Mouse (Mus musculus) hindbrain, embryonic 15.5 days (tissue): ENCODE data around the gene Traip. TPM values are rescaled to one million over a fixed set of nuclear protein-coding genes. Genes with fewer than 3 reads are reported as not detected.

Experiments
- ATAC-seq: fragments of 200-750 bp; cut with Nextera tagmentation; 2 replicates; pipeline ENCODE4 v1.8.0; 2017; ENCODE audit warnings: low read depth, moderate number of reproducible peaks, moderate TSS enrichment; ENCODE audit not compliant: low FRiP score
- H3K27ac ChIP-seq: fragments of 300-500 bp; sonication (generic); replicated peaks from 2 replicates; pipeline ENCODE4 v1.5.1; 2015; ENCODE audit warnings: mild to moderate bottlenecking, inconsistent platforms
- H3K27me3 ChIP-seq: fragments of 300-500 bp; sonication (generic); 2 replicates; pipeline ENCODE4 v1.6.1; 2015; ENCODE audit warnings: control low read depth, inconsistent platforms
- H3K36me3 ChIP-seq: fragments of 300-500 bp; sonication (generic); 2 replicates; pipeline ENCODE4 v1.6.1; 2015; ENCODE audit warnings: control low read depth, inconsistent platforms
- H3K4me1 ChIP-seq: fragments of 300-500 bp; sonication (generic); replicated peaks from 2 replicates; pipeline ENCODE4 v1.6.1; 2015; ENCODE audit warnings: control low read depth, inconsistent platforms
- H3K4me2 ChIP-seq: fragments of 300-500 bp; sonication (generic); 2 replicates; pipeline ENCODE4 v1.6.1; 2015; ENCODE audit warnings: moderate library complexity, mild to moderate bottlenecking, inconsistent platforms
- H3K4me3 ChIP-seq: fragments of 300-500 bp; sonication (generic); 2 replicates; pipeline ENCODE4 v1.5.1; 2015; ENCODE audit warnings: mild to moderate bottlenecking, inconsistent platforms
- H3K9ac ChIP-seq: fragments of 300-500 bp; sonication (generic); 2 replicates; pipeline ENCODE4 v1.6.1; 2015; ENCODE audit warnings: inconsistent platforms
- H3K9me3 ChIP-seq: fragments of 300-500 bp; sonication (generic); 2 replicates; pipeline ENCODE4 v1.6.1; 2016; ENCODE audit warnings: control low read depth, inconsistent platforms
- WGBS: fragments of 180-500 bp; shearing (Covaris S2); methylation state at CpG from one replicate; pipeline ENCODE4 v1.1.7; 2015; 5-methylcytosine and 5-hydroxymethylcytosine counted together
- polyA plus RNA-seq: library from polyadenylated mRNA; unstranded; fragments of >200 nt; fragmentation: Nextera tagmentation; extraction: Ambion mirVana; gene quantifications from 2 replicates; pipeline ENCODE4 v1.2.1, GENCODE M21; 2015

Traip gene
- polyA plus RNA-seq, 1 experiment from 2014 or later = 10.5 TPM

- H3K36me3 ChIP-seq = no peaks in the 10 kb centered on the region
- no peak for ATAC-seq
- peak overlapping the region; percentile 17; the same call in 1 of the 2 replicates for H3K4me2 ChIP-seq
- 0 out of 2 replicates have a peak overlapping the region, but pooled peaks have one; percentile 7 for H3K9ac ChIP-seq
- no peak overlapping the region for H3K4me3 ChIP-seq
- H3K4me1 ChIP-seq = peaks cover 12% of the 10 kb centered on the region
- no peaks in the 10 kb centered on the region for H3K9me3 ChIP-seq
- H3K27ac ChIP-seq = peak overlapping the region; percentile 45; the same call in 1 of the 2 replicates
- WGBS = 30% methylated on average over 13 of the region's 13 CpGs
- H3K27me3 ChIP-seq = no peaks in the 10 kb centered on the region
These were observed 31.9 kb upstream of the Traip start for GRCm38 (mm10) chr9:107917895-107918608.

- Histone ChIP-seq H3K4me3 (no peak overlapping the region), H3K9me3 (no peaks in the 10 kb centered on the region), H3K4me2 (no peak overlapping the region), H3K4me1 (peaks cover 14% of the 10 kb centered on the region), H3K27me3 (no peaks in the 10 kb centered on the region), H3K27ac (no peak overlapping the region), H3K36me3 (no peaks in the 10 kb centered on the region), H3K9ac (no peak overlapping the region)
- ATAC-seq = no peak
- 88% methylated on average over 6 of the region's 6 CpGs for WGBS
These were observed 31.1 kb upstream of the Traip start for GRCm38 (mm10) chr9:107918884-107919283.

- no peak overlapping the region for H3K4me3 ChIP-seq
- no peaks in the 10 kb centered on the region for H3K36me3 ChIP-seq
- WGBS = 87% methylated on average over 5 of the region's 5 CpGs
- ATAC-seq = no peak
- no peak overlapping the region for H3K9ac ChIP-seq
- peaks cover 20% of the 10 kb centered on the region for H3K4me1 ChIP-seq
- no peak overlapping the region for H3K27ac ChIP-seq
- no peaks in the 10 kb centered on the region for H3K9me3 ChIP-seq
- H3K4me2 ChIP-seq = no peak overlapping the region
- H3K27me3 ChIP-seq = no peaks in the 10 kb centered on the region
These were observed 30.5 kb upstream of the Traip start for GRCm38 (mm10) chr9:107919441-107919840.

DNA sequence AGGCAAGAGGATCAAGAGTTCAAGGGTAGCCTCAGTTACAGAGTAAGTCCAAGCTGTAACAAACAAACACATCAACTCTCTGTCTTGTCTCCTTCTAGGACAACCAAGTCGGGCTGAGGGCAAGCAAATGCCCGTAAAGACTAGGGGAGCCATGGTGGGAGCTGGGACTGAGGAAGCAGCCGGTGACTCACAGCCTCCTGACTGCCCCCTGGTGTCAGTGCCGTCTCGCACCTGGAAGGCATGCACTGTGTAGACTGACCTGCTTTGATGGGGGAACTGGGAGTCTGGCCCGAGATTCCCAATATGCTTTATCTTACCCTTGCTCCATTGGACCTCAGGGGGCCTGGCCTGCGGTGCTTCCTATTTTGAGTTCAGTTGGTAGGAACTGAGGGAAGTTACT lies 26.9 kb upstream of the Traip start:
- Histone ChIP-seq H3K36me3 (no peaks in the 10 kb centered on the region), H3K4me3 (no peak overlapping the region), H3K9me3 (no peaks in the 10 kb centered on the region), H3K27me3 (no peaks in the 10 kb centered on the region), H3K4me1 (peaks cover 28% of the 10 kb centered on the region), H3K9ac (no peak overlapping the region), H3K27ac (no peak overlapping the region), H3K4me2 (no peak overlapping the region)
- WGBS = 31% methylated on average over 7 of the region's 7 CpGs
- ATAC-seq = no peak

DNA sequence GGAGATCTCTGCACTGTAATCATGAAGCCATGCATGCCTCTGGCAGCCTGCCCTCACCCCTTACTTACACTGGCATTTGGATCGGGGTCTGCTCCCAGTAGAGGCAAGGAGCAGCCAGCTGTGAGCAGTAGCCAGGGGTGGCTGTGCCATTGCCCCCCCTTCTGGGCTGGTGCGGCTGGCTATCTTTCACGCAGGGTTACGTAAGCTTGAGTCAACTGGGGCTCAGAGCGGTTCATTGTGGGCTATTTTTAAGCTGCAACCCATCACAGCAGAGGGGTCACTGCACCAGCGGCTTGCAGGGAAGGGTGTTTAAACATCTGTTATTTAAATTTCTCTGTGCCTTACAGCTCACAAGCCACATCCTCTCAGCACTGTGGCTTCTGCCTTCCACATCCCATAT lies 26.0 kb upstream of the Traip start:
- no peaks in the 10 kb centered on the region for H3K9me3 ChIP-seq
- no peaks in the 10 kb centered on the region for H3K27me3 ChIP-seq
- no peak overlapping the region for H3K9ac ChIP-seq
- no peak for ATAC-seq
- peaks cover 19% of the 10 kb centered on the region for H3K4me1 ChIP-seq
- WGBS = 41% methylated on average over 6 of the region's 6 CpGs
- H3K4me2 ChIP-seq = no peak overlapping the region
- no peaks in the 10 kb centered on the region for H3K36me3 ChIP-seq
- 0 out of 2 replicates have a peak overlapping the region, but pooled peaks have one; percentile 34 for H3K27ac ChIP-seq
- H3K4me3 ChIP-seq = no peak overlapping the region

DNA sequence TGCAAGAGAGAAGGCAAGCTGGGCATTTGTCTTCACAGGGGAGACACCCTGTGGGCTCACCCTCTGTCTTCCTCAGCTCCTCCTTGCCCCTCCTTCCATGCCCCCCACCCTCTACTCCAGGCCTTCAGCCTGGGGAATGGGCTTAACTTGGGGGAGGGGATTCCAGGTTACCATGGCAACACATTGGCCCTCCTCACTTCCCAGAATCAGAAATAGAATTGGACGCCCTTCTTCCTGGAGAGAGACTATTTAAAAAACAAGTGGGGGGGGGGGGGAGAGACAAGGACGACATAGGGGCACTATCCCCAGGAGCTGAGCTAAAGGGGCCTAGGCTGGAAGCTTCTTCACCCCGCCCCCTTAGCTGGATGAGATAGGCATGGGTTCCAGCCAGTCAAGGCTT lies 24.7 kb upstream of the Traip start:
- WGBS = 23% methylated on average over 3 of the region's 3 CpGs

GRCm38 (mm10) chr9:107926920-107927420 lies 23.0 kb upstream of the Traip start:
- no peaks in the 10 kb centered on the region for H3K9me3 ChIP-seq
- no peaks in the 10 kb centered on the region for H3K27me3 ChIP-seq
- H3K4me1 ChIP-seq = peaks cover 19% of the 10 kb centered on the region
- H3K27ac ChIP-seq = no peak overlapping the region
- H3K4me2 ChIP-seq = no peak overlapping the region
- no peak for ATAC-seq
- no peak overlapping the region for H3K9ac ChIP-seq
- H3K36me3 ChIP-seq = no peaks in the 10 kb centered on the region
- no peak overlapping the region for H3K4me3 ChIP-seq
- 60% methylated on average over 9 of the region's 9 CpGs for WGBS

More for the DNA sequence above, 24.7 kb upstream of the Traip start:
- Histone ChIP-seq H3K4me1 (peaks cover 19% of the 10 kb centered on the region), H3K9ac (no peak overlapping the region), H3K36me3 (no peaks in the 10 kb centered on the region), H3K4me2 (no peak overlapping the region), H3K9me3 (no peaks in the 10 kb centered on the region), H3K27me3 (no peaks in the 10 kb centered on the region), H3K4me3 (no peak overlapping the region), H3K27ac (no peak overlapping the region)
- no peak for ATAC-seq

- Histone ChIP-seq H3K27ac (no peak overlapping the region), H3K4me1 (peaks cover 19% of the 10 kb centered on the region), H3K9me3 (no peaks in the 10 kb centered on the region), H3K9ac (no peak overlapping the region), H3K27me3 (no peaks in the 10 kb centered on the region), H3K4me3 (no peak overlapping the region), H3K4me2 (no peak overlapping the region), H3K36me3 (no peaks in the 10 kb centered on the region)
- WGBS = 79% methylated on average over 5 of the region's 5 CpGs
- no peak for ATAC-seq
These were observed 22.2 kb upstream of the Traip start for GRCm38 (mm10) chr9:107927749-107928148.

DNA sequence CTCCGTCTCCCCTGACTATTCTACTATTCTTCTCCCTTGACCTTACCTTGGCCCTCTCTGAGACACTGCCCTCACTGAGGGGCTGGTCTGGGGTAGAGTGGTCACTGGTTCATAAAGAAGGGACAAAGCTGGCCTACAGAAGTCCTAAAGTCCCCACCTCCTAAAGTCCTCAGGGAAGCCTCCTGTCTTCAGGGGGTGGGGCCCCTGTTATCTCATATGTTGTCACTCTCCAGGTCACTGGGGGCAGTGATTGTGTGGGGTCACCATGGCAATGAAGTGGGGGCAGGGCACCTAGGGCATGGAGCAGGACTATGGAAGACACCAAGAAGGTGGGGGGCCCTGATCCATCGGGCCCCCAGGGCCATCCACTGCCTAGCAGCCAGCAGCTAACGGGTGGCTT lies 21.8 kb upstream of the Traip start, which contains the start of gene Actl11:
Gene Actl11, plus strand, starts transcription at position 301 of the 400 bp plus-strand sequence.
- Histone ChIP-seq H3K4me2 (no peak within 1 kb of the TSS), H3K4me3 (no peak within 1 kb of the TSS), H3K36me3 (no peaks in the 10 kb centered on the region), H3K9ac (no peak within 1 kb of the TSS), H3K27ac (no peak within 1 kb of the TSS), H3K4me1 (peaks cover 19% of the 10 kb centered on the region), H3K27me3 (no peaks in the 10 kb centered on the region), H3K9me3 (no peaks in the 10 kb centered on the region)
- 76% methylated on average over 3 of the region's 3 CpGs for WGBS
- no peak for ATAC-seq

DNA sequence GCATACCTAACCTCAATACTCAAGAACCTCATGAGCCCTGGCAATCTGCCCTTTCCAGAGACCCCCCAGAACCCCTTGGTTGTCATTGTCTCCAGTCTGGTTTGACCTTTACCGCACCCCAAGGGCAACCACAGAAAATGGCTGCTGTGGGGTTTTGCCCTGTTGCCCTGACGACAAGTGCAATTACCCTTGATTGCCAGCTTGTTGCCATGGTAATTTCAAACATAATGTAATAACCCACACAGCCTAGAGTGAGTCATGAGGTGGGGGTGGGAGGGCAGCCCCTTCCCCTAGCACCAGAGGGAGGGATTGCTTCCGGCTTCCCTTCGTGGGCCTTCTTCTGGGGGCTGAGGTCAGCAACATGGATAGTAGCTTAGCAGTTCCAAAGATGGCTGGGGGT lies 17.7 kb upstream of the Traip start:
- Histone ChIP-seq H3K27ac (no peak overlapping the region), H3K27me3 (peaks cover 3% of the 10 kb centered on the region; the same call in 1 of the 2 replicates), H3K9me3 (no peaks in the 10 kb centered on the region), H3K4me3 (no peak overlapping the region), H3K4me1 (peaks cover 20% of the 10 kb centered on the region), H3K4me2 (no peak overlapping the region), H3K36me3 (no peaks in the 10 kb centered on the region), H3K9ac (no peak overlapping the region)
- WGBS = 50% methylated on average over 4 of the region's 4 CpGs
- no peak for ATAC-seq

DNA sequence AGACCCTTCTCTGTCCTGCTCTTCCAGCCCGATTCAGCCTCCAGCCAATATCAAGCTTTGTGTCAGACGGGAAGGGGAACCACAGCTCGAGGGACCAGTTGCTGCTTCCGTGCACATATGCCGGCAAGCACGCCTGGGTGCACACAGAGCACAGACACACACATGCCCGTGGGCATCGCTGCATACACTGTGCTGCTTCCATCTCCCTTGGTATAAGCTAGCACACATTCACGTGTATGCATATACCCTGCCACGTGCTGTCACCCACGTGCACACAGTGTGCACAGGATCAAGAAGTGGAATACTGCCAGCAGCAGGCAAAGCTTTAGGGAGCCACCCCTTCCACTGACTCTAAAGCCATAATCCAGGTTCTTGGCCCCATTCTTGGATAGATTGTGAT lies 15.8 kb upstream of the Traip start:
- H3K27me3 ChIP-seq = peaks cover 3% of the 10 kb centered on the region; the same call in 1 of the 2 replicates
- H3K9me3 ChIP-seq = no peaks in the 10 kb centered on the region
- peaks cover 22% of the 10 kb centered on the region for H3K4me1 ChIP-seq
- H3K4me2 ChIP-seq = no peak overlapping the region
- H3K4me3 ChIP-seq = no peak overlapping the region
- no peaks in the 10 kb centered on the region for H3K36me3 ChIP-seq
- no peak for ATAC-seq
- WGBS = 74% methylated on average over 11 of the region's 11 CpGs
- H3K27ac ChIP-seq = no peak overlapping the region
- no peak overlapping the region for H3K9ac ChIP-seq

DNA sequence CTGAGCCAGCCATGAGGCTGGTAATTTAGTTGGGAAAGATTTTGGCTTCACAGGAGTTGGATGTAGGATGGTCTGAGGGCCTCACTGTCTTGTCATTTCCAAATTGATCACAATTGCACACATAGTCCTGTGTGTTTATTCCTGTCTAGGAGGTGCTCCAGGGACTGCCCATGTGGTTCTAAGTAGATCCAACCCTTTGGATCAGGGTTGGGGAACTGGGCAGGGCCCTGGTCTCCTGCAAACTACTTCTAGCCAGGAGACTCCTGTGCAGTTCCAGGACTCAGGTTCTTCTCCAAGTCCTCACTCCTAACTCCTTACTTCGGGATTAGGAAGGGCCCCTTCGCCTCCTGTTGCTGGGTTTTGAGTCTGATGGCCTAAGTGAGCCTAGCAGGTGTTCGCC lies 14.6 kb upstream of the Traip start, which contains the start of gene Camkv:
Gene Camkv, plus strand, starts transcription at position 301 of the 400 bp plus-strand sequence.
- 16% methylated on average over 3 of the region's 3 CpGs for WGBS
- no peak for ATAC-seq
- Histone ChIP-seq H3K4me1 (peaks cover 22% of the 10 kb centered on the region), H3K4me2 (peak within 1 kb of the TSS; percentile 94), H3K27me3 (peaks cover 3% of the 10 kb centered on the region; the same call in 1 of the 2 replicates), H3K9ac (peak within 1 kb of the TSS; percentile 57), H3K4me3 (peak within 1 kb of the TSS; percentile 57), H3K36me3 (no peaks in the 10 kb centered on the region), H3K27ac (no peak within 1 kb of the TSS), H3K9me3 (no peaks in the 10 kb centered on the region)
